Mouse (Mus musculus): ENCODE data around the gene Pxylp1.
A peak's percentile ranks its signal among the peaks of the same experiment; 100 is the strongest.

The Pxylp1 gene

DNA sequence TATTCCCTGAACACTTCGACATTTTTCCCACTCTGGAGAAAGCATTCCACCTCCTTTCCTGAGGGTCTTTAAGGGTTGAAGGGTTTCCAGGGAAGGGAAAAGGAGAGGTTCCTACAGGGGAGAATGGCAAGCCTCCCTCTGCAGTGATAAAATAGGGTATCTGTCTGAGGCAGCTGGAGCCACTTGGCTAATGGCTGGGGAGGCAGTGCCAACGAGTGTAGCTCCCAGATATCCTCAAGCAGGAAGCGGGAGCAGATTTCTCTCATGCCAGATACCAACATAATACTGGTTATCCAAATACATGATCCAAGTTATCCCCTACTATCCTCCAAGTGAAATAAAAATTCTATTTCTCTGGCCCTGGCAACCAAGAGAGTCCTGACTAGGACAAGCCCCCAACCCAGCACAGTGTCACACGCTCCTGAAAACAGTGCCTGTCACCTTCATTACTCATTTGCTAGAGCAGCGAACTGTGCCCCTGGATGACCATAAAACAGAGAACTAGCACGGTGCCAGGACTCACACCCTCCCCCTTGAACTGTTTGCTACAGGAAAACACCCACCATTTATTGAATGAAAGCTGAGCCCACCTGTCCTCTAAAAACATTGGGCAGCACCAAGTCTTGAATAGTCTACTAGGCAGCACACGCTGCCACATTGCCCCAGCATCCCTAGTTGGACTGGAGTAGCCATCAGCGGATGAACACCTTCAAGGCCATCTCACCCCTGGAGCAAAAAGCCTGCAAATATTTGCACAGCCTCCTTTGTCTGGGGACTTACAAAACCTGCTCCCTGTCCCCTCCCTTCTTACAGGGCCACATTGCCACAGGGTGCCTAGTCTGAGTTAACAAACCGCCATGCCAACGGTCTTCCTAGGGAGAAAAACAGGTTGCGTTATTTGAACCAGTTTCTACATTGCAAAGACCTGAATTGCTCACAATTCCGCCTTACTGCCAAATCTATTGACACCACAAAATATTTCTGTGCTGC lies 833 bp downstream of the Pxylp1 start:
- DNase-seq (ENCODE audit: low read depth, low spot score) = no peak

DNA sequence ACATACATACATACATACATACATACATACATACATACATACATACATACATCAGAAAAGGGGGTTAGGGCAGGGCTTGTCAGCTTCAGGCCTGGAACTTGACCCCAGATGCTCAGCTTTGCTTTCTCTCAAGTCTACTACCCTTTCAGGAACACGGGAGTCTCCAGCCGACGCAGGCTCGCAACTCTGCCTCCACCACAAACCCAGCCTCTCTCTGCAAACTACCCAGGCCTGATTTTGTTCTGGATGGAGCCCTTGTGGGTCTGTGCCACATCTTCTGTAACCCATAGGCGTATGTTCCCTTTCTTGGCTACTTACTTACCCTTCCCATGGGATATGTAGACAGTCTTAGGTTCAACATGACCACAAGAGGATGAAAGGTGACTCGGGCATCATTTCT lies 1.7 kb downstream of the Pxylp1 start:
- no peak for DNase-seq (ENCODE audit: low read depth, low spot score)

DNA sequence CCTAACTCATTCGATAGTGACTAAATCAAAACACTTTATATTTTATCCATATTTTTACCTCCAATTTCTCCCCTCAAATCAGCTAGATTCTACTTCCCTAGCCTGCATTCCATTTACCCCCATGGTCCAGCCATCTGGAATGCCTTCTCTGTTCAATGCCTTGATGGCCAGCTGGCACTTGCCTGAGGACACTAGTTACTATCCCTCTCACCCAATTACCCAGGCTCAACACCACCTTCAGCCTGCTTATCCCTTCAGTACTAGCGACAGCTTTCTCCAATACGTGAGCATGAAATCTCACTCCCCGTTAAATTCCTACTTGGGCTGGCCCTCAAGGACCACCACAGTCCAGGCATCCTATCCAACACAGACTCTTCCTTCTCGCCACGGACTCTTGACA lies 2.2 kb downstream of the Pxylp1 start:
- DNase-seq (ENCODE audit: low read depth, low spot score) = no peak

DNA sequence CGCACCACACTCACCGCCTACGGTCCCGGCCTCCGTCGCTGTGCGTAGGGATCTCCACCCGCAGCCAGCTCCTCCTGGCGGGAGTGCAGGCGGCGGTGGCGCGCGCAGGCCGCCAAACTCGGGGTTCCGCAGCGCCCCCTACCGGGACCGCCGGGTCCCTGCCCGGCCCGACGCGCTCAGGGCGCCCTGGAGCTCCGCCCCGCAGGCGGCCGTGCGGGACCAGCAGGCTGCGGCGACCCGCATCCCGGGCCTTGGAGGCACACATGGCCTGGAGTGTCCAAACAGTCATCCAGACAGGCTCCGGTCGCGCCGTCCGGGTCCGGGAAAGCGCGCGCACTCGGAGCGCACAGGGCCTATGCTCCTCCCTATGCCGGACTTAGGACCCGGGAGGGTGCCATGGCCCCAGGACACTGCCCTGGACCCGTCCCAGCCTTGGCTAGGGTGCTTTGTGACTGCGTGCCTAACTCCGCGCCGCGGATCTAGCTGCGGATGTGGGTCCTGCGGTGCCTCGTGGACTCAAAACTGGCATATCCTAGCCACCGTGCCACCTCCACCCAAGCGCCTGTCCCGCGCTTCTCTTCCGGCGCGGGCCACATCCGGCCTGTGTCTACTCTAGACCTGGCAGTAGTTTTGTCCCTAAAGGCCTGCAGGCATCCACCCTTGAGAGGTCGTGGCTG lies 3.0 kb downstream of the Pxylp1 start:
- peak; percentile 85 for DNase-seq (ENCODE audit: low read depth, low spot score)

DNA sequence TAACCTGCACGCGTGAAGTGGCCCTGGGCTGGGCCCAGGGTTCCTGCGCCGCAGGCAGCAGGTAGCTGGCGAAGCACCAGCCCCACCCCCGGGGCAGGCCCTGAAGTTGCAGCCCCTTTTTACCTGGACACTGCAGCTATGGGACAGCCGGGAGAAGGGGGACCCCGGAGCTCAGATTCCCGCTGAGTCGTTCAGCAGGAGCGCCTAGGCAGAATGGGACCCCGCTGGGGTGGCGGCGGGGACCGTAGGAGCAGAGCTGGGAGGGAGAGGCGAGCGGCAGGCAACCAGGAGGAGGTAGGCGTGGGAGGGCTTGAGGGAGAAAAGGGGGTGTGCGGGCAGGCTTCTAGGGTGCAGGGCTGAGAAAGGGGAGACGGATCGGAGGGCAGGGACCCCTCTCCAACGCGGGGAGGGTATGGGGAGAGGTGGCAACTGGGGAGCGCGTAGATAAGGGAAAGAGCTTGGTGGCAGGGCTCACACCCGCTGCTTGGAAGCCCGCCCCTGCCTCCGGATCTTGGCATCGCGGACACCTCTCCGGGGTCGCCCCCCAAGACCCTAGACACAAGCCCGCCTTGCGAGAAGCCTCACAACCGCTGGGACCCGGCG lies 3.6 kb downstream of the Pxylp1 start:
- DNase-seq (ENCODE audit: low read depth, low spot score) = no peak

DNA sequence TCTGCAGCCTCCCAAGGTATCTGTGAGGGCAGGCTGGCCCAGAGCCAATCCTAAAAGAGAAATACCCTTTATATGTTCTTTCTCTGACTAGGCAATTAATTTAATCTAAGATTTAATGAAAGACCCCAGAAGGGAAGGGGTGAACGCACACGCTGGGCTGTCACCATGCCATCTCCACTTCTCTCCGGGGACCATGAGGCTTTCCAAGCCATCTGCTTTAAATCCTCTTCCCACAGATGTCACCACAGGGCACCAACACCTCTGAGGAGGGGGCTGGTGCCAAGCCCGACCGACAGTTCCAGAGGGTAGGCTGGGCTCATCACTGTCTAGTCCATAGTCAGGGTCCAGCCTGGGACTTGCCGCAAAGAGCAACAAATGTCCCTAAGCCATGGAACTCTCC lies 4.5 kb downstream of the Pxylp1 start:
- DNase-seq (ENCODE audit: low read depth, low spot score) = no peak

DNA sequence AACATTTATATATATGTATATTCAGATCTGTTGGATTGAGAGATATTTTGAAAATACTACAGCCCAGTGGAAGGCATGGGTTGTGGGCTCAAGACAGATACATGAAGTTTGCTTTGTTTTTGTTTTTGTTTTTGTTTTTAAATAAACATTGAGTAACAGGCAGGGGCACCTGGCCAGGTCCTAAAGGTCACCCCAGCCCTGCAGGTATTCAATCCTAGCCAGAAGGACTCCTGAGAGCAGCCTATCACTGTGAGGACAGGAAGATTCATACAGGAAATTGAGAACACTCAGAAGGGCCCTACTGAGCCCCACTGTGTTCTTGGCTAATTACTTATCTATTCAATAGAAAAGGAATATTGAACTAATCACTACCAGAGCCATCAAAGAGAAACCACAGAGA lies 5.0 kb downstream of the Pxylp1 start:
- DNase-seq (ENCODE audit: low read depth, low spot score) = no peak

DNA sequence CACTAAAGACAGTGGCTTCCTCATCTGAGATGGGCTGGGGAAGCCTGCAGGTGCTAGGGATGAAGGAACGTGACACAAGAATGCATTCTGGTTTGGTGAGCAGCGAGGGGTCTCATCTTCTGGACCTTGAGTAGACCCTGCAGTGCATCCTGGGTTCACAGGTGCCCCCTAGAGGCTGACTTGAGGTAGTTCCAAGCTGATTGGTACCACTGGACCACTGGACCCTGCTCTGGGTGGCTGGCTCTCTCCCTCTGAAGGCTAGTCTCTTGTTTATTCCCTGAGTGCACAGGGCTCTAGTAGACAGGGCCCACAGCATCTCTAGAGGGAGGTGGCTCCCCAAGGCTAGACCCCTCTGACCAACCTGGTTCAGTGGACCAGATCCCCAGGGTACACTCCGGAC lies 6.7 kb downstream of the Pxylp1 start:
- DNase-seq (ENCODE audit: low read depth, low spot score) = no peak

DNA sequence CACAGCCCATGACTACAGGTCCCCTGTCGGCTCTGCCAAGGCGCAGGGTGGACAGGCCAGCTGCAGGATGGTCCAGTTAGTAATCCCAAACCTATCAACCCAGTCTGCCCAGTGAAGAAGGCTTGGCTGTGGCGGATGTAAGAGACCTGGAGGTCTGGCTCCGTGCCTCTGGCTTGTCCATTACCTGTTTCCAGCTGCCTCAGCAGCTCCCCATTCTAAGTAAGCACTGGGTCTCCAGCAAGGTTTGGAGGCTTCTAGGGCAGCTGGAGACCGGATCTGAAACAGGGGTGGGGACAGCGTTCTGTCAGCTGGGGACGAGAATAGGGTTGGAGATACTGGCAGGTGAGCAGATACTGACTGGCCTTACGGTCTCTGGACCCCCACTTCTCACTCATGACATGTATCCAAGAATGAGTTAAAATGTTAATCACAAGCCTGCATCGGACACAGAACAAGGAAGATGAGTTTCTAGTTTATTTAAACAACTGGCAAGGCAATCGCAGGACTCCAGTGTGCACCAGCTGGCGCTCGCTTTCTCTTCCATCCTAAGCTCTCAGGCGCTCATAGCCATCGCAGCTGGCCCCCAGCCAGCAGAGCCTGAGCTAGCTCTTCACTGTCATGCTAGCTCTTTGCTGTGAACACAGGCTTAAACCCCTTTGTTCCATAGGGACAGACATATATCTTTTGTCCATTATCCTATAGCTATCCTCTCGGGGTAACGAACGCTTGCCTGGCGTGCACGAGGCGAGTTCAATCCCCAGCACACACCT lies 9.8 kb downstream of the Pxylp1 start:
- no peak for DNase-seq (ENCODE audit: low read depth, low spot score)

DNA sequence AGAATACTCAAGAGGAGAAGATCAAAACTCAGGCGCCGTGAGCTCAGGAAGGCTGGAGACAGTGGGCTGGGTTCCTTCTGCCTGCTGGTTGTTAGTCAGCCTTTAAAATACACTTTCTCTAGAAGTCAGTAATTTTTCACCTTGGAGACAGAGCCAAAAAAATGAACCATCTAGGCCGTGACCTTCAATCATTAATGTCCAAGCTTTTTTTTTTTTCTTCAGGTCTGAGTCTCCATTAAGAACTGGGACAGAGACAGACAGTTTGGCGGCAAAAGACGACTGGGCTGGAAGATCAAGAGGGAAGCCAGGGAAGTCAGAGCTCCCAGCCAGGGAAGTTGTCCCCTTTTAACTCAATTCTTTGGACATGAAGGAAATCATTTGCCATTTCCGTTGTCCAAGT lies 10.6 kb downstream of the Pxylp1 start:
- DNase-seq (ENCODE audit: low read depth, low spot score) = no peak

DNA sequence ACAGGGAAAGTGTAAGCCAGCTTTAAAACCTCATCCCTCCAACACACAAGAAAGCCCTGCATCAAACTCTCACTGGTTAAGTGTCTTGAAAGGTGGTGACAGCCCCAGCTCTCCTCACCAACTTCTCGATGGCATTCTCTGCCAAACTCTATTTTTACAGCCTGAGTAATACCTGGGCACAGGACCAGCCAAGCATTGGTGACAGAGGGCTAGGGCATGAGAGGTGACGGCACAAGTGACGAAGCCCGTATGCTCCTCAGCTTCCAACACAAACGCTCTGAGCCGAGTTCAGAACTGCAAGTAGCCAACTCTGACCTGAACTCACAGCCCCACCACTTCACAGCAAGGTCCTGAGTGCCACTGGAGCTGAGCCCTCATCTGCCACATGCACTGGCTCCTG lies 13.4 kb downstream of the Pxylp1 start:
- DNase-seq (ENCODE audit: low read depth, low spot score) = no peak

DNA sequence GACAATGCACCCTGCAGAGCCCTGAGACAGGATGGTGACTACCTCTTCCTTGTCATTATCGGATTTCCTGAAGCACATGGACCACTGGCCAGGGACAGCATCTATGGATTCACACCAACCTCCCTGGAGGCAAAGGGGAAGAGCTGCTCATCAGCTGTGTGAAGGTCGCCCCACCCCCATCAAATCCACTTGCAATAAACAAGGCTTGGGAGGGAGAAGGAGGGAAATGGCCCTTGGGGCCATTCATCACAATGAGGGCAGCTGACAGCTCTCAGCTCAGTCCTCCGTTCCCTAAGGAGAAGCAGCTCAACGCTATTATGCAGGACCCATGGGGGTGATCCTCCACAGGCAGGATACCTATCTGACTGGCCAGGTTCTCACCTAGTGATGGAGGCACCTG lies 14.0 kb downstream of the Pxylp1 start:
- no peak for DNase-seq (ENCODE audit: low read depth, low spot score)

DNA sequence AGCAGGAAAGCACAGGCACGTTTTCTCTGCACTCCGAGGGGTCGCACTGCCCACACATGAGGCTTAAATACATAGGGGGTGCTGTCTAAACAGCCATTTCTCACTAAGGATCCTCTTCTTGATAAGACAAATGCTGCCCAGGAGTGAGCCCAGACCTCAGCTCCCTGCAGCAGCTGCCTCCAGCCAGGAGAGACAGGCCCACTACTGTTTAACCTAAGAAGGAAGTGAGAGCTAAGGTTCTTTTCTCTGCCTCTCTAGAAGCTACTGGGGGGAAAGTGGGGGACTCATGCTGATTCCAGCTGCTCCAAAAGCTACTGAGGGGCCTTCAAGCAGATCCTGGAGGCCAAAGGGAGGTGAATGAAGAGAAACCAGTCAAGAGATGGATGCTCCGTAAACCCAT lies 16.8 kb downstream of the Pxylp1 start:
- DNase-seq (ENCODE audit: low read depth, low spot score) = no peak

DNA sequence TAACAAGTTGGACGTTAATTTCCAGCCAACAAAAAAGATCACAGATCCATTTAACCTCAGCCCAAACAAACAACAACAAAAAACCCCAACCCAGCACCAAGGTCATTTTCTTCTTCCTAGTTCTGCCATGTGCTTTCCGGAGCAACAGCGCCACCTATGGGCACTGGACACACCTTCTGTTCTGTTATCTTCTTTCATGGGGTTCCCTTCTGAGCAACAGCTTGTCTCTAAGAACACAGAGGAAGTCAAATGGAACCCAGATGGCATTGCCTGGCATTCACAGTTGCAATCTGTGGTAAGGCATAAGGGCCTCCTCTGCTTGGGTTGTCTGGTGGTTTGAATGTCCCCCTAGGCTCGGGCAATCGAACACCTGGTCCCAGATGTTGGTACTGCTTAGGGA lies 19.4 kb downstream of the Pxylp1 start:
- DNase-seq (ENCODE audit: low read depth, low spot score) = no peak

DNA sequence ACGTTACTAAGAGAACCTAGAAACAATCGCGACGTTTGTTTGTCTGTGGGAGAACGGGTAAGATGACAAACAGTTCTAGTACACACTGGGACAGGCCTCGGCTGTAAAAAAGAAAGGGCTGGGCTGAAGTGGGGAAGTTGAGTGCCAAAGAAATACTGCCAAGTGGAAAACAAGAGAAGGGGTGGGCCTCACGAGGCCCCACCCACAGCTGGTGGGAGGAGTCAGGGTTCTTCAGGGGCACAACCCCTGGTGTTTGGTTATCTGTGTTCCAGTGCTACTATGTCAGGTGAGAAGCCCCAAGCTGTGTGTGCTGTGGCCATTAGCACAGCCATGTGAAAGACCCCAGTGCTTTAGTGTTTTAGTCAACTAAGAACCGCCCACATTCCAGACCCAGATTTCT lies 22.4 kb downstream of the Pxylp1 start:
- DNase-seq (ENCODE audit: low read depth, low spot score) = no peak

DNA sequence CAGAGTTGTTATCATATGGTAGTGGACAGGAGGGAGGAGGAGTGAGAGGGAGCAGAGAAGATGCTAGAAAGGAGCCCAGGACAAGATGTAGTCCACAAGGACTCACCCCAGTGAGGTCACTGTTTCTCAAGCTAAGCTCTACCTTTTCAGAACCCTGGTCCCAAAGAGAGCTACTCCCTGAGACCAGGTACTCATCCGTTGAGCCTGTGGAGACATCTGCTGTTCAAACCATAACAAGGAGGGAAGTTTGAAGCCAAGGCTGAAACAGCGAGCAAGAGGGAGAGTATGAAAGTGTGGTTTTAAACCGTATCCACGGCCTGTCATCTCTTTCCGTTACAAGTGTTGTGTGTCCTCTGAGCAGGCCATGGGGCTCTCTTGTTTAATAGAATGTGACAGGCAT lies 22.9 kb downstream of the Pxylp1 start:
- no peak for DNase-seq (ENCODE audit: low read depth, low spot score)

DNA sequence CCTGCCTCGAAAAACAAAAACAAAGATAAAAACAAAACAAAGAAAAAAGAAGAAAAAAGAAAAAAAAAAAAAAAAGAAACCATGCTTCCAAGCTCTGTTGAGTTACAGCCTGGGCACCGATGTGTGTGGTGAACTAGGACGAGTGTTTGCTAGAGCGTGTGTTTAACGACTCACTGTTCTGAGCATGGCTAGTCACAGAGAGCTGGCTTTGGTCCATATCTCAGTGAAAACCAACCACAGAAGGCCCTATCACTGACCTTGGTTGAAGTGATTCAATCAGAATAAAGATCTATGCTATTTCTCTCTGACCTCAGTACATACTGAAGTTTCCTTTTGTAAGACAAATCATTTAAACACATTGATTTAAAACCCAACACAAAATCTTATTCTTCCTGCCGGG lies 23.9 kb downstream of the Pxylp1 start:
- no peak for DNase-seq (ENCODE audit: low read depth, low spot score)

DNA sequence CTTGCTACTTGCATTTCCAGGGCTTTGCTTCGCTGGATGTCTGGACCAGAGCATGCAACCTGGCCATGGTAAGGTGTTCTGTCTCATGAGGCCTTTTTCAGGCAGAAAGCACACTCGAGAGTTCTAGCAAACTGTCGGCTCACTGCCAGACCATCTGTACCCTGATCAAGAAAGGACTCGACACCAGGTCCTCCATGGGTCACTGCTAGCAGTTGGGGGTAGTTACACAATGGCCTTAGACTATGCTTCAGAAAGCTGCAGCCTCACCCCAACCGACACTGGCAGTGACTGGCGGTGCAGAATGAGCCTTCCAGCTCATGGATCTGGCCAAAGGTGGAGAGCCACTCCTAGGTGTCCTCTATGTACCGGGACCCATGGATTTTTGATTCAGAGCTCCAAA lies 25.3 kb downstream of the Pxylp1 start:
- no peak for DNase-seq (ENCODE audit: low read depth, low spot score)

DNA sequence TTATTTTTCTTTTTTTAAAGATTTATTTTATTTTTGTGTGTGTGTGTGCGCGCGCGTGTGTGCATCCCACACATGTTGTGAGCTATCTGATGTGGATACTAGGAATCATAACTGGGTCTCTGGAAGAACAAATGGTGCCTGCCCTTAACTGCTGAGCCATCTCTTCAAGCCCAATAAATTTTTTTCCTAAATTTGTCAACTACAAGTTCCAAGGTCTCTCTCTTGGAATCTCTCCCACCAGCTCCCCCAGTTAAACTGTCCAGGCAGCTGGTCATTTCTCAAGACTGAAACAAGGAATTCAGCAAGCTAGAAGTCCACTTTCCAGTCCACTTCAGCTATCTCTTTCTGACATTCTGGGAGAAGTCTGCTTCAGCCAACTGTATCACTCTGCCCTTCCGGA lies 26.3 kb downstream of the Pxylp1 start:
- no peak for DNase-seq (ENCODE audit: low read depth, low spot score)

DNA sequence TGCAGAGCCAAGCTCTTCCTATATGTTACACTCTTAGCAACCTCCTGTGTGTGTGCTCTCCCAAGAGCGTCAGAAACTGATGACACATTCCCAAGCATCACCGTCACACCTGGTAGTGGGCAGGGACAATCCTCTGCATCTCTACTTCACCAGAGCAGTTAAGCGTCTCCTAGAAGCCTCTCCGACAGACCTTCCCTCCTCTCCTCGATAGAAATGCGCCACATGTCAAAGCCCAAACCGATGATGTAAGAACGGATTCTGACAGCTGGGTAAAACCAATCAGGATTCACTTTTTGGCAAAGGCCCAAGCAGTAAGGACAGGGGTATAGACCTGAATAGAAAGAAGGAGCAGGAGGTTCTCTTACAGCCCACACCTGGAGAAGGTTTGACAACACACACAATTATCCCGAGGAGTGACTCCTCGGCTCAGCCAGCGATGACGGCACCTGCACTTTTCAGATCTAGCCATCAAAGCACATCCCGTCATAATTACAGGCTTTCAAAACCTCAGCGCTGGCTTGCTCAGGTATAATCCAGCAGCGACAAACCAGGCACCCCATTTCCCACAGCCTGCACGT lies 26.9 kb downstream of the Pxylp1 start:
- DNase-seq (ENCODE audit: low read depth, low spot score) = no peak

DNA sequence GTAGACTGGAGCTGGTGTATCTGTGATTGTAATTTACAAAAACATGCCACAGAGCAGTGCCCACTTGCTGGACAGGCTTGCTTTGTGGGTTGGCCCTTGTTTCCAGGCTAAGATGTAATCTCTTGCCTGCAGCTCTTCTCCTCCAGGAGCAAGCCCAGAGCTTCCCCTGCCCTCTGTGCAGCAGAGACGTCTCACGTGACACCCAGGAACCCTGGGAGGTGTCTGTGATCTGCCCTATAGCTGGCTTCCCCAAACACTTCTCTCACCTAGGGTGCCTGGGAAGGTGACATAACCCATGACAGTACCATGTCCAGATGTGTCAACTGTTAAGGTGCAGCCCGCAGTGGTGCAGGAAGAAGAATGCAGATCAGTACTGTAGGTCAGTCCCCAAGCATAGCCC lies 28.9 kb downstream of the Pxylp1 start:
- DNase-seq (ENCODE audit: low read depth, low spot score) = no peak

DNA sequence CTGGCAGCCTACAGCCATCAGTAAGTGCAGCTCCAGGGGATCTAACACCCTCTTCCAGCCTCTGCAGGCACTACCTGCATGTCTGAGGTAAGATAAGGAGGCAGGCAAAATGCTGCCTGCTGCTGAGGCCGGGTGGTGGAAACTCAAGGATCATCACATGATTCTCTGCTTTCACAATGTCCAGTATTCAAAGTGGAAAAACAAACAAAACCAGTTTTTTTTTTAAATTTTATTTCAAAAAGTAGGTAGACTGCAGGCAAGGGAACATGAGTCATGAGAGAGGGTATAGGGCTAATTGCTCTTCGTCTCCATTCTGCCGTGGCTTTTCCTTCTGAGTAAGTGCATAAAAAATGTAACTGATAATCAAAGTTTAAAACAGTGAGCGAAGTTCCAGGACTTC lies 29.6 kb downstream of the Pxylp1 start:
- no peak for DNase-seq (ENCODE audit: low read depth, low spot score)
